Mouse (Mus musculus) CH12F3 (cell line): ENCODE measurements at regions not wholly inside any gene's neighbourhood (a gene's known extent, or its start where the extent isn't known, plus 50 kb on each side); places are given as distances from the start of the nearest gene placed in this dataset.

ENCODE experiments used
- in situ Hi-C: fragments of 300-500 bp; cut with MboI; formaldehyde crosslinking; loops from 2 replicates; pipeline ENCODE4 v1.14.3; 2020; ENCODE audit warnings: low sequenced_read_pairs

DNA sequence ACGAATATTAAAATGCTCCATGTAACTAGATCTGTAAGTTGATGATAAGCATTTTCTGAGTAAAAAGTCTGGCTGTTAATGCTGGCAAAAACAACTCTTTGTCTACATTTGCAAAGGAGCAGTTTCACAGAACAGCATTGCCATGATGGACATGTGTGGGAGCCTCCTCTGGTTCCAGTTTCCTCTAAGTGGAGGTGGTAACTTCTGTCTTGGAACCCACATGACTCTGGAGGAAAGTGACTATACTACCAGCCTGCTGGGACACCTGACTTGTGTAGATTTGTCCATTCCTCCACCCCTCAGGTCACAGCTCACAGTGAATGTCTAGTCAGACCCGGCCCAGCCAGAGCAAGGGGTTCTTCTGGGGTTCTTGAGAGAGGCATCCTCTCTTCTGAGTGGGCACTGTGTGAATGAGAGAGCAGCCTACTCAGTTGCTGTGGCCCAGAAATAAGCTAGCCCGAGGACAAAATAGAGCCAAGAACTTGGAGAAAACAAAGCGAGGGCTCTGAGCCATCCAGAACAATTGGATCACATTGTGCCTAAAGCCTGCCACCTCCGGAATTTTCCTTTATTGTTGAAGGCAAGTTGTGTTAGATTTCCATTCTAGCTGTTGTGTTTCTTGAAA lies 97.9 kb upstream of the Wscd1 start:
- in situ Hi-C loops = no loop called here

- in situ Hi-C loops = no loop called here
These were observed 97.3 kb upstream of the Wscd1 start for GRCm38 (mm10) chr11:71652381-71652775.

DNA sequence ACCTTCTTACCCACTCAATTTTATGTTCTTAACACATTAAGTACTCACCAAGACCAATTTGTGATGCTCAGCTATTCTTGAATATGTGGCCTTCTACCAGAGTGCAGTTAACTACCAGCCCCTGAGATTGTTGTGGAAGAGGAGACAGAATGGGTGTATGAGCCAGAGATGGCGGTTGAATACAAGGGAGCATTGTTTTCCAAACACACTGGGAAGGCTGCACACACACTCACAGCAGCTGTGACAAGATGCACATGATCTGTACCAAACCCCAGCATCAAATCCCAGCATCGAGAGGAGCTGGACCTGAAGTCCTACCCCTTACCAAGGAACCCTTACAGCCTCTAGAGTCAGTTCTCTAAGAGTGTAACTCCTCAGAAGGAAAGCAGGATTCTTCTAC lies 91.4 kb upstream of the Wscd1 start:
- in situ Hi-C loops = no loop called here

GRCm38 (mm10) chr11:71670111-71671050 lies 79.3 kb upstream of the Wscd1 start:
- in situ Hi-C loops = no loop called here

DNA sequence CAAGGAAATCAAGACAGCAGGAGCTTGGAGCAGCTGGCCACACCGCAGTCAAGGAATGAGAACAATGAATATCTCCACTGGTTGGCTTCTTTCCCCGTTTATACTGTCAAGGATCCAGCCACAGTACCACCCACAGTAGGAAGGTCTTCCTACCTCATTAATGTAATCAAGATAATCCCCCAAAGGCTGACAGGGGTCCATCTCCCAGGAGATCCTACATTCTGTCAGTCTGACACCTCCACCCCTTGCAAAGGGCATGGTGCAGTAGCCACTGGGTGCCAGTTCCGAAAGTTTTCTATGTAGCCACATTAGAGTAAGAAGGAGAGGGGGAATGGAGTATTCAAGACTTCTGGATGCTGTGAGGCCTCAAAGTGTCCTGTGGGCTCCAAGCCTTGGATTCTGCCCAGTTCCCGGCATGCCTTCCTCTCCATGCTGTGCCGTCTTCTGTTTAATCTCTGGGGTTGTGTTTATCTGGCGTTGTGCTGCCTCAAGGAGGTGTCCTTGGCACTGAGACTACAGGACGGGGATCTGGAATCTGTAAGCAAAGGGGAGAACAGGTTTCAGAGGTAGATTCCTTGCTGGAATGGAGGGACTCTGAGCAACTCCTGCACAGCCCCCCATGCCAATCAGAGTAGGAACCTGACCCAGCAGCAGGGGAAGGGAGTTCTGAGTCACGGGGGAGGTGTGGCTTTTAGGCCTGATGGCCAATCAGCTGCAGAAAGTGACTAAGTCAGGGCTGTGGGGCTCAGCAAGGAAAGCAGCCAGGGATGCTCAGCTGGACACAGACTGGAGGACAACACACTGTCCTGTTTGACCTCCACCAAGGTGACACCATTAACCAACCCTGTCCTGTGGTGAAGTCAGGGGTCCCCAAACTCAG lies 77.3 kb upstream of the Wscd1 start:
- in situ Hi-C loops = no loop called here

DNA sequence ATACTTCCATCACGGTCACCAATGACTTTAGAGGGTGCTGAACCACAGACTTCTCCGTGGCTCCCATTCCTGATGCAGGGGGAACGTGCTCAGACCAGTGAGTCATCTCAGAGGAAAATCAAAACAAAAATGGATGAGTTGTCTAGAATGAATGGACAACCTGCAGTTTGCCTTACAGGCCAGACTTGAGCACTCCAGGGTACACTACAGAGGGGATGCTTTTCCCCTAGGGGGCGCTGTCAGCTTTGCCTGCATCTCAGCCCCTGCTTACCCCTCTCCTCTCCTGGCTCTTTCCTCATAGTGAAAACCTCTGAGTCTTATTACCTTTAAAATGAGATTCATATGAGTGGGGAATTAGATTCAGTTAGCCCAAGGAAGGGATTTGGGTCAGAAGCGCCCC lies 75.4 kb upstream of the Wscd1 start:
- in situ Hi-C loops = no loop called here

DNA sequence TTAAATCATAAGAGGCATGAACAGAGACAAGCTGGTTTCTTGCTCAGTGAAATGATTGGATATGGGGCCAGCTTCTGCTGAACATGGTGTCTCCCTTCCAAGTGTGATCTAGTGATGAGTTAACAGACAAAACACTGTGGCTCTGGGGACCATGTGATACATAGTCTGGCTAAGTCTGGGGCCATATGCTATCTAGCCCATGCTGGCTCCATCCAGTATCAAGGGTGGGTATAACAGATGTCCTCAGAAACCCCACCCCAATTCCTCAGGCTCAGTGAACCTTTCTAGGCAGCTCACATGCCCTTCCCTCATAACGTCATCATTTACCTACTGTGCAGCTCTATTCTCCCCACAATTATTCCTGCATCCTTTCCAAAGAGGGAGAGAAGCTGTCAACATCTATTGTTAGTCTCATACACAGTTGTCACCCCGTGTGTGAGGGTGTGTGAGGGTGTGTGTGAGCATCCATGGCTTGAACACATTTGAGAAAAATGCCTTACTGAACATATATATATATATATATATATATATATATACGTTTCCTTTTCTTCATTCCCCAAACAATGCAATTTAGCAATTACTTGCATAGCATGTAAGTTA lies 73.9 kb upstream of the Wscd1 start:
- in situ Hi-C loops = no loop called here

- in situ Hi-C loops = no loop called here
These were observed 52.7 kb upstream of the Wscd1 start for GRCm38 (mm10) chr11:71697017-71697416.

DNA sequence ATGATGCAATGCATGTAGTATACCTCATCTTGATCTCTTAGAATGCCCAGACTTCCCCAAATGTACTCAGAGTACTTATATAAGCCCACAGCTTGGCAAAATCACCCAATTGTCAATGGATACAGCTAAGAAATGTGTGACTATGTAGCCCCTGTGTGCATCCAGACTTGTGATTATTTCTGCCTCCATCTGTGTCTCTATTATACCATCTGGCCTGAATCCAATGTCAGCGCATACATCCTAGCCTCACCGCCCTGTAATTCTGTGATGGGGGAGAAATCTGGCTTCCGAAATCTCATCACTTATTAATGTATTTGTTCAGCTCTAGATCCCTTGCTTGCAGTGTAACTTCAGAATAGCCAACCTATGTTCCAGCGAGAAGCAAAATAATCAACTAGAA lies 50.9 kb upstream of the Wscd1 start:
- in situ Hi-C loops = no loop called here
